Mouse (Mus musculus): ENCODE results near the gene Cpeb4. TPM values are rescaled to one million over a fixed set of nuclear protein-coding genes. Genes with fewer than 3 reads are reported as not detected.

Gene Cpeb4
- polyA plus RNA-seq, 1 experiment, result 28.8 TPM

DNA sequence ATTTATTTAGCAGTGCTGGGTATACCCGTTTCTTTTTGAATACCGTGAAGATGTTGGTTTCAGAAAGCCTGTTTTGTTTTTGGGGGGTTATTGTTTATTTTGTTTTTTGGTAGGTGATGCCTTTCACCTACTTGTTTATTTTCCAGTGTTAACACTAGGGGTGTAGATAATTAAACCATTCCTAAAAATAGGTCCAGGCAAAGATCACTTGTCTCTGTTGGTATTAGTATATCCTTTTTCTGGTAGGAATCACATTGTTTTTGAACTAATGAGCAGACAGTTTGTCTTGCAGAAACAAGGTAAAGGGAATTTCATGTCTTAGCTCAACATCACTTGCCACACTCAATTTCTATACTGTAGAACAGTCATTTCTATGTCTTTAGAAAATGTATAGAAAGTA, 2.1 kb downstream of the Cpeb4 start:
- Histone ChIP-seq H3K27ac (ENCODE audit: control insufficient read depth, insufficient read depth, low read depth, low read length) (no peak overlapping the region), H3K27me3 (ENCODE audit: control insufficient read depth, insufficient read depth, low read length) (no peaks in the 10 kb centered on the region), H3K4me3 (ENCODE audit: control insufficient read depth, low read depth, low read length) (no peak overlapping the region), H3K4me1 (ENCODE audit: control insufficient read depth, insufficient read depth, low read length) (peaks cover 4% of the 10 kb centered on the region; the same call in 1 of the 2 replicates), H3K36me3 (ENCODE audit: control insufficient read depth, insufficient read depth, low read length) (no peaks in the 10 kb centered on the region; the same call in 1 of the 2 replicates)
- no peak for TF ChIP-seq CTCF (IDR thresholded peaks at IDR 0.05; ENCODE audit: control insufficient read depth, insufficient read depth, insufficient replicate concordance, low read depth, low read length)
- TF ChIP-seq POLR2A (IDR thresholded peaks at IDR 0.05; ENCODE audit: control insufficient read depth, low read depth, low read length), result no peak

DNA sequence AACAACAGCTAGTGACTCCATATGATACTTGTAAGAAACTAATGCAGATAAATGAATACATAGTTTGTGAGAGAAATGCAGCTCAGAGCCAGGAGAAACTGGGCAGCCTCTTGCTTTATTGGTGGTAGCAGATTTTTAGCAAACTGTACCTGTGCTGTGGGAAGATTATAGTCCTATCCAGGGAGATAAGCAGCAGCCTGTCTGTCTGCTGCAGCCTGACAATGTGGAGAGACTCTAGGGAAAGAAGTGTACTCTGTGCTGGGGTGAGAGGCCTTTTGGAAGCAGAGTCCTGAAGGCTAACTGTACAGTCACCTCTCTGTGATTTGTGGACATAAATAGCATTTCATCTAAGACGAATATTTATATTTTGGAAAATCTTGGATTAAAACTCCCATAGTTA, 11.7 kb downstream of the Cpeb4 start:
- no peaks in the 10 kb centered on the region for H3K36me3 ChIP-seq (ENCODE audit: control insufficient read depth, insufficient read depth, low read length)
- TF ChIP-seq POLR2A (IDR thresholded peaks at IDR 0.05; ENCODE audit: control insufficient read depth, low read depth, low read length) (no peak), CTCF (IDR thresholded peaks at IDR 0.05; ENCODE audit: control insufficient read depth, insufficient read depth, insufficient replicate concordance, low read depth, low read length) (no peak)
- H3K4me1 ChIP-seq (ENCODE audit: control insufficient read depth, insufficient read depth, low read length), result no peaks in the 10 kb centered on the region
- H3K27ac ChIP-seq (ENCODE audit: control insufficient read depth, insufficient read depth, low read depth, low read length), result no peak overlapping the region
- no peak overlapping the region for H3K4me3 ChIP-seq (ENCODE audit: control insufficient read depth, low read depth, low read length)
- H3K27me3 ChIP-seq (ENCODE audit: control insufficient read depth, insufficient read depth, low read length), result no peaks in the 10 kb centered on the region

DNA sequence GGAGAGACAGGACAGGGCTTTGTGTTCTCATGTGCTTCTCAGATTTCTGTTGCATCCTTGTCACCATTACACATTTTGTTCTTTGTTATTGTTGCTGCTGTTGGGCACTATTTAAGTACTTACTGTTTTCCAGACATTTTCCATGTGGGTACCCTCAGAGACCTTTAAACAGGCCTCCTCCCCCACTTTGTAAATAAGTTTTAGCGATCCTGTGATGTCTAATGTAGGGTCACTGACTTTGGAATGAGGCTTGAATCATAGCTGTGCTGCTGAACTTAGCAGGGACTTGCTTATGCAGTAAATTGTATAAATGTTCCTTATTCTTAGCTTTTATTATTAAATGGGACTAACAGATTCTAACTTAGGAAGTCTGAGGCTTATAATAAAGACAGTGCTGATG, 13.8 kb downstream of the Cpeb4 start:
- TF ChIP-seq CTCF (IDR thresholded peaks at IDR 0.05; ENCODE audit: control insufficient read depth, insufficient read depth, insufficient replicate concordance, low read depth, low read length) (no peak), POLR2A (IDR thresholded peaks at IDR 0.05; ENCODE audit: control insufficient read depth, low read depth, low read length) (no peak)
- no peaks in the 10 kb centered on the region for H3K36me3 ChIP-seq (ENCODE audit: control insufficient read depth, insufficient read depth, low read length)
- no peaks in the 10 kb centered on the region for H3K4me1 ChIP-seq (ENCODE audit: control insufficient read depth, insufficient read depth, low read length)
- H3K4me3 ChIP-seq (ENCODE audit: control insufficient read depth, low read depth, low read length), result no peak overlapping the region
- H3K27ac ChIP-seq (ENCODE audit: control insufficient read depth, insufficient read depth, low read depth, low read length), result no peak overlapping the region
- no peaks in the 10 kb centered on the region for H3K27me3 ChIP-seq (ENCODE audit: control insufficient read depth, insufficient read depth, low read length)

- no peaks in the 10 kb centered on the region for H3K36me3 ChIP-seq (ENCODE audit: control insufficient read depth, insufficient read depth, low read length)
- H3K27me3 ChIP-seq (ENCODE audit: control insufficient read depth, insufficient read depth, low read length), result no peaks in the 10 kb centered on the region
- no peak overlapping the region for H3K4me3 ChIP-seq (ENCODE audit: control insufficient read depth, low read depth, low read length)
- no peak overlapping the region for H3K27ac ChIP-seq (ENCODE audit: control insufficient read depth, insufficient read depth, low read depth, low read length)
- no peaks in the 10 kb centered on the region for H3K4me1 ChIP-seq (ENCODE audit: control insufficient read depth, insufficient read depth, low read length)
- TF ChIP-seq CTCF (IDR thresholded peaks at IDR 0.05; ENCODE audit: control insufficient read depth, insufficient read depth, insufficient replicate concordance, low read depth, low read length), result no peak
- no peak for TF ChIP-seq POLR2A (IDR thresholded peaks at IDR 0.05; ENCODE audit: control insufficient read depth, low read depth, low read length)
These were observed 16.2 kb downstream of the Cpeb4 start for GRCm38 (mm10) chr11:31888229-31888628.

- no peak overlapping the region for H3K27ac ChIP-seq (ENCODE audit: control insufficient read depth, insufficient read depth, low read depth, low read length)
- TF ChIP-seq POLR2A (IDR thresholded peaks at IDR 0.05; ENCODE audit: control insufficient read depth, low read depth, low read length) (no peak), CTCF (IDR thresholded peaks at IDR 0.05; ENCODE audit: control insufficient read depth, insufficient read depth, insufficient replicate concordance, low read depth, low read length) (no peak)
These were observed 20.1 kb downstream of the Cpeb4 start for GRCm38 (mm10) chr11:31892152-31892551.

GRCm38 (mm10) chr11:31893639-31894038, 21.6 kb downstream of the Cpeb4 start:
- TF ChIP-seq CTCF (IDR thresholded peaks at IDR 0.05; ENCODE audit: control insufficient read depth, insufficient read depth, insufficient replicate concordance, low read depth, low read length), result no peak
- TF ChIP-seq POLR2A (IDR thresholded peaks at IDR 0.05; ENCODE audit: control insufficient read depth, low read depth, low read length), result no peak
- no peak overlapping the region for H3K27ac ChIP-seq (ENCODE audit: control insufficient read depth, insufficient read depth, low read depth, low read length)
- H3K27me3 ChIP-seq (ENCODE audit: control insufficient read depth, insufficient read depth, low read length), result no peaks in the 10 kb centered on the region
- no peaks in the 10 kb centered on the region for H3K4me1 ChIP-seq (ENCODE audit: control insufficient read depth, insufficient read depth, low read length)
- no peak overlapping the region for H3K4me3 ChIP-seq (ENCODE audit: control insufficient read depth, low read depth, low read length)
- no peaks in the 10 kb centered on the region for H3K36me3 ChIP-seq (ENCODE audit: control insufficient read depth, insufficient read depth, low read length)

More at GRCm38 (mm10) chr11:31892152-31892551, 20.1 kb downstream of the Cpeb4 start:
- no peaks in the 10 kb centered on the region for H3K4me1 ChIP-seq (ENCODE audit: control insufficient read depth, insufficient read depth, low read length)
- H3K4me3 ChIP-seq (ENCODE audit: control insufficient read depth, low read depth, low read length), result no peak overlapping the region
- H3K27me3 ChIP-seq (ENCODE audit: control insufficient read depth, insufficient read depth, low read length), result no peaks in the 10 kb centered on the region
- H3K36me3 ChIP-seq (ENCODE audit: control insufficient read depth, insufficient read depth, low read length), result no peaks in the 10 kb centered on the region

- H3K4me1 ChIP-seq (ENCODE audit: control insufficient read depth, insufficient read depth, low read length), result no peaks in the 10 kb centered on the region
- H3K36me3 ChIP-seq (ENCODE audit: control insufficient read depth, insufficient read depth, low read length), result no peaks in the 10 kb centered on the region
- H3K27me3 ChIP-seq (ENCODE audit: control insufficient read depth, insufficient read depth, low read length), result no peaks in the 10 kb centered on the region
- no peak overlapping the region for H3K4me3 ChIP-seq (ENCODE audit: control insufficient read depth, low read depth, low read length)
- TF ChIP-seq POLR2A (IDR thresholded peaks at IDR 0.05; ENCODE audit: control insufficient read depth, low read depth, low read length) (no peak), CTCF (IDR thresholded peaks at IDR 0.05; ENCODE audit: control insufficient read depth, insufficient read depth, insufficient replicate concordance, low read depth, low read length) (no peak)
- no peak overlapping the region for H3K27ac ChIP-seq (ENCODE audit: control insufficient read depth, insufficient read depth, low read depth, low read length)
These were observed 24.2 kb downstream of the Cpeb4 start for GRCm38 (mm10) chr11:31896065-31896792.
